Mouse (Mus musculus): ENCODE measurements around the gene Gabrb2. TPM values are rescaled to one million over a fixed set of nuclear protein-coding genes. Genes with fewer than 3 reads are reported as not detected.

The Gabrb2 gene
- total RNA-seq (2023): not detected

GRCm38 (mm10) chr11:42418996-42419782 is at the start of gene Gabrb2:
Gene Gabrb2, plus strand, starts transcription at chr11:42419757.

Other genes with a start within 250 kb of the Gabrb2 start
- not detected for gene Gabra1, start 236.8 kb upstream of the Gabrb2 start, total RNA-seq (2023)
- gene Gabra6, start 98.7 kb upstream of the Gabrb2 start, total RNA-seq (2023): not detected